Mouse (Mus musculus) right cerebral cortex, postnatal 4 days (tissue): ENCODE measurements around the gene Alyref.
A peak's percentile ranks its signal among the peaks of the same experiment; 100 is the strongest.

Experiments
- DNase-seq: peaks from one replicate; pipeline ENCODE4 v3.0.0-alpha.2; 2022

Alyref gene

DNA sequence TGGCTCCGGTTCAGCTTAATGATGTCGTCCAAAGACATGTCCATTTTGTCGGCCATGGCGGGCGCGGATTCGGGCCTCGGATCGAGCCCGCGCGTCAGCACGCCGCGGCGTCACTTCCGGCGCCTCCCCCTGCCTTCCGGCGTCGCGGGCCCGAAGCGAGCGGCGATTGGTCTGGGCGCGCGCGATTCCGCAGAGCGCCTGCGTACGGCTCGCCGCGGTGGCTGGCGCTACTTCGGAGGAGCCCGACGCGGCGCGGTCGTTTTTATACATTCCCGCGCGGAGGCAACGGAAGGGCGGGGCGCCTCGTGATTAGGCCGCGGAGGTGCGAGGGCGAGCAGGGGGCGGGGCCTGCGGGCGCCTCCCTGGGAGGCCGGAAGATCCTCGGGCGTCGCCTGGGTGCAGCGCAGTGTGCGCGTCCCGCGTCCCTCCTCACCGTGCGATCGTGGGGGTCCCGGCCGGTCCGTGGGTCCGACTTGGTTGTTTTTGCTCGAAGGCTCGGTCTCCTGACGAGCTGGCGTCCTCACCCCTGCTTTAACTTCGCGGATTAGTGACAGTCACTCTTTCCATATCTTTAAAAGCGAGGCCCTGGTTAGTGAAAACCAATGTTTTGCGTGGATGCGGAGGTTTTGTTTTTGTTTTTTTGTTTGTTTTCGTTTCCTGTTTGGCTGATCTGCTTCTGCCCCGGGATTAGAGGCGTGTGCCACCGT, at the start of gene Alyref, which contains the start of gene Anapc11:
Alyref (minus strand) TSS at position 83 of the 707 bp plus-strand sequence.
Anapc11 (plus strand) TSS at position 139 of the 707 bp plus-strand sequence.
- peak; percentile 90 for DNase-seq

DNA sequence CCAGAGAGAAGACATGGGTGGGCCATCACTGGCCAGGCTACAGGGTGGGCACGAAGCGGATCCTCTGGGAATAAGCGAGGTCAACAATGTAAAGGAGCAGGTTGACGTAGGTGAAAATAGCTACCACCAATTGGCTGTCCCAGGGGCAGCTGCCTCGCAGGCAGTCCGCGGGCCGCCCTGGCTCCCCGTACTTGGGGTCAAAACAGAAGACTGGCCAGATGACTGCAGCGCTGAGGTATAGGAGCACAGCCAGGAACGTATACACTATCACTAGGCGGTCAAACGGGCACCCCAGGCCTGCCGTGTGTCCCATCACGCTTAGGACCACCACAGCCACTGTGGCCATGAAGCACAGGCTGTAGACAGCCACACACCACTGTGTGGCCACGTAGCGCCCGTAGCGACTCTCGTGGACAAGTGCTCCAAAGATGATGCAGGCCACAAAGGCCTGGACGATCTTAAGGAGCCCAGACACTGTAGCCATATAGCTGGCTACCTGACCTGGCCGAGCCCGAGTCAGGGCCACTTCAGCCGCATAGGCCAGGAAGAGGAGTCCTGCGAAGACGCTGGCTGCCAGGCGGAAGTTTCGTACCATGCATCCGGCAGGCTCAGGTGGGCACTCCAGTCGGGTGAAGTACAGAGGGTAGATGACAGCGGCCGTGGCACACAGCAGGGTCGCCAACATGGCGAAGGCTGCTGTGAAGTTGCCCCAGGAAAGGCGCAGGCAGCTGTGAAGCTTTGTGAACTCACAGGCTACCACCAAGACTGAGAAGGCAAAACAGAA, 49.1 kb upstream of the Alyref start:
- no peak for DNase-seq

DNA sequence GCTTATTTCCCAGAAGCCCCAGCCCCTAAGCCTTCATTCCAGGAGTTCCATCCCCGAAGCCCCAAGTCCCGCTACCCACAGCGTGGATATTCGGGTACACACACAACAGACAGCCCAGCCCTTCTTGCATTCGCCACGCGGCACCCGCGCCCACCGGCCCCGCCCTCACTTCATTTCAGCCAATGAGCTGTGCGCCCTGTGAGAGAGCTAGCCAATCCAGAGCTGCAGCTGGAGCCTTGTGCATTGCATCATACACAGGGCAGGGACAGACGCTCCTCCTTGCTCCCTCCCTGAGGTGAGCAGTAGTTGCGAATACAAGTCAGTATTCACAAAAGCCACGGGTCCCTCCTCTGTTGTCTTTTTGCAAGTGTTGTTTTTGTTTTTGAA, 45.4 kb upstream of the Alyref start, which contains the start of gene Pycr1:
Pycr1 (minus strand) TSS at position 169 of the 387 bp plus-strand sequence.
- peak; percentile 89 for DNase-seq

DNA sequence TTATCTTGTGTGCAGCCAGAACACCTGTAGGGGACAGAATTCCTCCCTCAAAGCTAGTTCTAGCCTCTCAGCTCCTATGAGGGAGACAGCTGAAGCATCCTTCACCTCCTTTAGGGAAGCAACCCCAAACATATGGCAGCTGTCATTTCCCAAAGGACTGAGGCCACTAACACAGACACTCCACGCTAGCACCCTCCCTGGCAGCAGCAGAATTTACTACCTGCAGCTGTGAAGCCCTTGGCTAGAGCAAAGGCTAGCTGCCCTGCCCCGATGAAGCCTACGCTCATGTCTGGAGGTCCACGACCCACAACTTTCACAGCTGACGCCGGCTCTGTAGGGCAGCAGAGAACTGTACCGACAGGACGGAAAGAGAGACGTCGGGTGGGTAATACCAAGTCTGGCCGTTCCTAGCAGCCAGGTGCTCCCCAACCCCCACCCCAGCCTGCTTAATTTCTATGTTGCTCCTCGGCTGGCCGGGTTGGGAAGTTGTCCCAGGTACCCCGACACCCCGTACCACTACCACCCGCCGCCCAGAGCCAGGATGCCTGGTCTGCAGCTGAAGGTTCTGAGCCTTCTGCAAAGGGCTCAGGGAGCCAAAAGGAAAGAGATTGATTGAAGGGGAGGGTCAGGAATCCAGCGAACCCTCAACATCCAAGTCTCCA, 44.9 kb upstream of the Alyref start:
- DNase-seq, result no peak

DNA sequence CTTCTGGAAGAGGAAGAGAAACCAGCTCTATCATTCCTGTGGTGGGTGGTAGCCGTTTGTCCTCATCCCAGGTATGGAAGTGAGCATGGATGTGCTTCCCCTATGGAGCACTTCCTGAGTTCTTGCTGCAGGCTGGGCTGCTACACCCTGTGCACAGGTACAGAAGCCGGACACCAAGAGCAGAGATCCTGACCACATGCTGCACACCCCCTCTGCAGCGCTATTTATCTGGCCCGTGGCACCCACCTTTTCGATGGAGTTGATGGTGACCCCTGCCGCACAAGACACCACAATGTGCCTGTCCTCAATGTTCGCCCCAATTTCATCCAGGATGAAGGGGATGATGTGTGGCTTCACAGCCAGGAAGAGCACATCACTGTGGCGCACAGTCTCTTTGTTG, 43.7 kb upstream of the Alyref start:
- DNase-seq, result no peak

DNA sequence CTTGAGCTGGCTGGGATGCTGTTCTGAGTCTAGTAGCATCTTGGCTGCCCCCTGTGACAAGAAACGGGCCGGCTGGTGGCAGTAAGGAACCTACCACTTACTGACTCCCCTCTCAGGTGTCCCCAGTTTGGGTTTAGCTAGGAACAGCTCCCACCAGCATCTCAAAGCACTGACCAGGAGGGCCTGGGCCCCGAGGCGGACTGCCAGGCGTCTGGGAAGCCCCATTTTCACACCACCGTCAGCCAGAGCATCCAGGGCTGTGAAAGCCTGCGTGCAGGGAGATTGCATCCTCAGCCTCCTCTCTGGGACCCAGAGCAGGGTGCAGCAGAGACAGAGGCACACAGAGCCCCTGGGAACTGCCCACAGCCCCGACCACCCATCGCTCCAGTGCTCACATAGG, 43.1 kb upstream of the Alyref start:
- no peak for DNase-seq

DNA sequence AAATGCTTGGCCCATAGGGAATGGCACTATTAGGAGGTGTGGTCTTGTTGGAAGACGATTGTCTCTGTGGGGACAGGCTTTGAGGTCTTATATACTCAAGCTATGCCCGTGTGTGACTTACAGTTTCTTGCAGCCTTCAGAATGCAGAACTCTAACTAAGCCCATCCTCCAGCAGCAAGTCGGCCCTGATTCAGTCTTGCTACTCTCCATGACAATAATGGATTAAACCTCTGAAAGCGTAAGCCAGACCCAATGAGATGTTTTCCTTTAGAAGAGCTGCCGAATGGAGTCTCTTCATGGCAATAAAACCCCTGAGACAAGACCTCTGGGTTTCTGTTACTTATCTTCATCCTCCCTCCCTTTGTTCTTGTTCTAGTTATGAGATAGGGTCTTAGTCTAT, 36.6 kb upstream of the Alyref start:
- DNase-seq, result no peak

DNA sequence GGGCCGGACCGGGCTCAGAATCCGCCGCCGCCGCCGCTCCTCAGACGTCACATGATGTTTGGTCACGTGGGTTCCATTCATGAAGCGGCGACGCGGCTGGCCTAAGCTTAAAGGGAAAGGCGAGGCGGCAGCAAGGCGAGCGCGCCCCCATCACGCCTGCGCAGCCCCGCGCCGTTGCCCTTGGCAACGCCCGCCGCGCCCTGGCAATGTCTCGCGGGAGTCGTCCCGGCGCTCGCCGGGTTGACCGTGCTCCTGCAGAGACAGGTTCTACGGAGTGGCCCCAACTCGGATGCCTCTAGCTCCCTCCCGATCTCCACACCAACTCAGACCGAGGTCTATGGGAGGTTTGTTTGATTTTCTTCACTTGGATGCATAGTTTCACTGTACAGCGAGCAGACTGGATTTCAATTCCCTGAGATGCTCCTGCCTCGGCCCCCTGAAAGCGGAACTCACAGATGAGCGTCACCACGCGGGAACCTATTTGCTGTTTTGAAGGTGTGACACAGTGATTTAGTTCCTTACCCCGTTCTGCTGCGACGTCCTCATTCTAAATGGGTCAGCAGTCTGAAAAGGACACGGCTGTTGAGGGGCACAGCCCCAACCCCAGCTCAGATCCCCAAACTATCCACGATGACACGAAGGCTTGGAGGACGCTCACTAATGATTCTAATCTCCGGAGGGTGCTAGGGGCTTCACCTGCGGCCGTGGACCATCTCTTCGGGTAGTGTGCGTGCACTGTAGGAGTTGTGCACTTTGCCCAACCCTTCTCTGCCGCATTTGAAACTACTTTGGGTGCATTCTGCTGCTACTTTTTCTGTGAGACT, 35.6 kb upstream of the Alyref start, which contains the start of gene Mafg:
Mafg (minus strand) TSS at position 81 of the 824 bp plus-strand sequence.
- peak; percentile 92 for DNase-seq

DNA sequence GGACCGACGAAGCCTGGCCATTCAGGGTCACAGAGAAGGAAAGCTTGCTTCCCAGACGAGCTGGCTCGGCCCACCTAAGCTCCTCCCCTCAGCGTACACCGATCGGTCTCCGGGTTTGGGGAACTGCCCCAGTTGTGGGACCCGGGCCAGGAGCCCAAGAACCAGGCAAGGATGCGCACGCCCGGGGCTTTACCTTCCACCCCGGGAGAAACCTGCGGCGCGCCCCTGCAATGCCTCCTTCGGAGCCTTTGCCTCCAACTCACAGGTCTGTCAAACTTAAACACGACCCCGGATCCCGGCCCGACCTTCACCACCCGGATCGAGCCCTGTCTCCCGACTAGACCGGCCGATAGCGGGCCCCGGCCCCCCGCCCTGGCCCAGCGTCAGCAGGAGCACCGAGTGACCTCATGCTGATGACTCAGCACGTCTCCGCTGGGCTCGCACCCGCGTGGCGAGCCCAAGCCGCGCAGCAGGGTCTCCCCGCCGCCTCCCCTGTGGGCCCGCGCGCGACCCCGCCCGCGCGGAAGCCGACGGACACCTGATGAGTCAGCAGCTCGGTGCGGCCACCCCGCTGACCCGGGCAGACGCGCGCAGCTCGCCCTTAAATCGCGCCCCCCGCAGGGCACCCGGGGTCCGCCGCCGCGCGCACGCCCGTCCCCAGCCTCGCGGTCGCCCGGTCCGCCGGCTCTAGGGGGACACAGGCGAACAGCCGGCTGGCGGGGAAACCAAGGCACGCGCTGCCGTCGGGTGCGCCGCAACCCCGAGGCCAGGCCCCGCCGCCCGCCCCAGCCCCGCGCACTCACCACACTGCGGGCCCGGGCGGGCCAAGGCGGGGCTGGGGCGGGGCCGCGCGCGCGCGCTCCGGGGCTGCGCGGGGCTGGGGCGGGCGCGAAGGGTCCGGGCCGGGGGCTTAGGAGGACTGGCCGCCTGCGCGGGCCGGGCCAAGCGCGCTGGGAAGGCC, 34.7 kb upstream of the Alyref start:
- peak; percentile 60 for DNase-seq

DNA sequence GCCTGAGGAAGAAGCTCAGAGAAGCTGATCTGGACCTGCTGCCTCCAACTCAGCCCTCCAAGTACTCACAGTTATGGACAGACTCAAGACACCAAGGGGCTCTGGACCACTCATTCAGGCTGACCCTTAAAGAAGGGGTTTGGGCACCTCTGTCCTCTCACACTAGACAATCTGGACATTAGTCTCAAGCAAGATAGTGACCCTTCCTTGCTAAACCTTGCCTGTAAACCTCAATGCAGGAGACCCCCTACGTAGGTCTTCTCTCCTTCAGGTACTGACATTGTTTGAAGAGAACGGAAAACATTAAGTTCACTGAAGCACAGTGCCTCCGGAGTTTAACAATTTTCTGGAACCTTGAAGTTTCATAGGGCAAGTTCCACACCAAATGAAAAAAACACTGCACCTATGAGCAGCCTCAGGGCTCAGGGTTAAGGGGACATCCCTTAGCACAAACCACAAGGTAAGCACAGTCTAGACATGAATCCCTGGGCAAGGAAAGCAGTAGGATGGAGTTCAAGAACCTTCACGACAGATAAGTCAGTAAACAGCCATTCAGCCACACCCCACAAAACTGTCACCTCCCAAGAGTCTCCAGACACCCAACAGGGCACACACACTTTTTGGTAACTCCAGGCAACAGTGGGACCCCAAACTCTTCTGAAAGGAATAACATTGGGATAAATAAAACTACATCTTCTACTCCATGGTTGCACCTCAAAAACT, 33.7 kb upstream of the Alyref start:
- no peak for DNase-seq

DNA sequence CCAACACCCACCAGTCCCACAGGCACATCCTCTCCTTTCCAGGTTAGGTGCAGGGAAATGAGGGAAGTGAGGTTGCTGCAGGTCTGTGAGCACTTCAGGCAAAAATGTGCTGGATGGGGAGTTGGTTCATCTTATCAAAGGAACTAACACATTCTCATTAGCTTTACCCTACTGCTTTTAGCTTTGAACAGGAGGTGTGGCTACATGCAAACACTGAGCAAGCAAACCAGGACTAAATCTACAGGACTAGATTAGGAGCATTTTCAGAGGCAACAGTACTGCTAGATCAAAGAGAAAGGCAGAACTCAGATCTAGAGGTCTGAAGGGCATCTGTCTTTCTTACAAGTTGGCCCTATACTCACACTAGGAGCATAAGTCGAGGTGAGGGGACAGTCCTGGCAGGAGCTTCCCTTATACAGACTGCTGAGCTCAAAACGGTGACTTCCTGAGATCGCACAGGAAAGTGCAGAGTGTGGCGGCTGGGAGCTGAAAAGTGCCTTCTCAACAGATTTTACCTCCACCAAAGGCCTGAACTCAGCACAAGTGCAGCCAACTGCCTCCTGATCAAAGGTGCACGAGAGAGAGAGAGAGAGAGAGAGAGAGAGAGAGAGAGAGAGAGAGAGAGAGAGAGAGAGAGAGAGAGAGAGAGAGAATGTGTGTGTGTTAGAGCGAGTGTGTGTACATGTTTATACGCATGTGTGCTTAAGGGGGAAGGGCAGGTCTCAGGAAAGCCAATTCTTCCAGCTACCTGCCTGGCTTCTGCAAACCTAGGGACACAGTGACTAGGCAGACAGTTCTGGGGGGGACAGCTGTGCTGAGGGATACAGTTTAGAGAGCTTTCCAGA, 32.9 kb upstream of the Alyref start:
- no peak for DNase-seq

DNA sequence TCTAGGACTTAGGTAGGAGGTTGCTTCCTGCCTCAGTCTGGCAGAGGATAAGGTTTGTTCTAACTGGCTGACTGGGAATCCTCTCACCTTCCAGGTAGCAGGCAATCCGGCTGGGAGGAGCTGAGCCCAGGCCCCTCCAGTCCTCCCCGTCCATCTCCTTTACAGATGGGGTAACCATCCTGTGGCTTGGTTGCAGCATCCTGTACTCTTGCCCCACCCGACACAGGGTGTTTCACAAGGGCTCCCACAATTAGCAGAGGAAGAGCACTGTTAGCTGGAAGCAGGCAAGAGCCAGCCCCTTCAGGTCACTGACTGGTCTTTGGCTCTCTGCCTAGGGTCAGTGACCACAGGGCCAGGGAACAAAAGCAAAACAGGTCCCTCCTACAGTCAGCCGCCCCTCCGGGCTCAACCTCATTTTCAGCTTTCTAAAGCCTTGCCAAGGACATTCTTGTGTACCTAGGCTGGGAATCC, 32.3 kb upstream of the Alyref start:
- DNase-seq, result no peak

DNA sequence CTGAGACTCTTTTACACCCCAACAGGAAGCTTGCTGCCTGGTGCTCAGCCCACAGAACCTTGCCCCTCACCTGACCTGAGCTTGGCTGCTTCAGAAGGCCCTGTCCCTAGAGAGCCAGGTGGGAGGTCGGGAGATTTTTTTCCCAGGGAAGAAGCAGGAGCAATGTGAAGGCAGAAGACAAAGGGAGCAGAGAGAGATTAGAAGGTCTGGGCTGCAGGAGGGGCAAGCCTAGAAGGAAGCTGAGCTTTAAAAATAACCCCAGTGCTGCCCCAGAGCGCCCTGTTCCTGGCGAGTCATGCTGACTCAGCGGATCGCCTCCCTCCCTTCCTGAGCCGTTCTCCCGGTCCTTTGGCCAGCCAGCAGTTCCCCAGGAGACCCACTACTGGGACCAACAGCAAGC, 31.7 kb upstream of the Alyref start:
- DNase-seq, result no peak

DNA sequence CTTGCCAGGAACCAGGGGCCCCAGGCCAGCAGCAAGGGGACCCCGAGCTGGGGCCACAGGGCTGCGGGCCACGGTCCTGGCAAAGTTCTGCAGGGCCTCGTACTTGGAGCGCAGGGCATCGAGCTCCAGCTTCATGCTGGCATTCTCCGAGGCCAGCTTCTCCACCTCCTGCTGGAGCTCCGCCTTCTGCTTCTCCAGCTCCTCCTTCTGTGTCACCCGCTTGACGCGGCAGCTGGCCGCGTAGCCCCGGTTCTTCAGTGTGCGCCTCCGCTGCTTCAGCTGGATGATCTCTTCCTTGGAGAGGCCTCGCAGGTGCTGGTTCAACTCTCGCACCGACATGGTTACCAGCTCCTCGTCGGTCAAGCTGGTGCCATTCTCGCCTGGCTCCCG, 31.2 kb upstream of the Alyref start:
- no peak for DNase-seq

DNA sequence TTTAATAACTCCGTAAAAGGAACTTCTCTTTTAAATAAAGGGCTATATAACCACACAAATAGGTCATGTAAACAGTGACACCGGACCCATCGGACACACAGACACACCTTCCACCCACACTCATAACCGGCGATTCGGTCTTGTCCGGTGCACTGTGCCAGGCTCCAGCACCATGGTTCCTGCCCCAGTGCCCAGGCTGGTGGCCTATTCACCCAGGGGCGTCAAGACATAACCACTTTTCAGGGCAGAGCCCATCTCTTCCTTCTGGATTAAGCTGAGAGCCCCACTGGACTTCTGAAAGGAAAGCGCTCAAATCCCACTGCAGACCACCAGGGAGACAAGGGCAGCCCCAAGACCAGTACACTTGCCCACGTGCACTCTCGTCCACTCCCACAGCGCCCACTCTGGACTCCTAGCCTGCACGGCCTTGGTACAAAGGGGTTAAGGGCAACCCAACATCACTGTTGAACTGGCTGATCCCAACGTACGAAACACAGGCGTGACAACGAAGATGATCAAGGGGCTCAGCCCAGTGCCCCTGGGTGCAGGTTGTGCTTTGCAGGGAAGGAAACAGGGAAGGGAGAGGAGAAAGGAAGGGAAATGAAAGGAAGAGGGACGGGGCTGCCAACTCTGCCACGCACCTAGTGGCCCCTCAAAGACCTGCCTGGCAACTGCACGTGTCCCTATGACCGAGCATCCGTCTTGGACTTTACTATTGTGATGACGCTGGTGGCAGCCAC, 30.6 kb upstream of the Alyref start:
- no peak for DNase-seq

DNA sequence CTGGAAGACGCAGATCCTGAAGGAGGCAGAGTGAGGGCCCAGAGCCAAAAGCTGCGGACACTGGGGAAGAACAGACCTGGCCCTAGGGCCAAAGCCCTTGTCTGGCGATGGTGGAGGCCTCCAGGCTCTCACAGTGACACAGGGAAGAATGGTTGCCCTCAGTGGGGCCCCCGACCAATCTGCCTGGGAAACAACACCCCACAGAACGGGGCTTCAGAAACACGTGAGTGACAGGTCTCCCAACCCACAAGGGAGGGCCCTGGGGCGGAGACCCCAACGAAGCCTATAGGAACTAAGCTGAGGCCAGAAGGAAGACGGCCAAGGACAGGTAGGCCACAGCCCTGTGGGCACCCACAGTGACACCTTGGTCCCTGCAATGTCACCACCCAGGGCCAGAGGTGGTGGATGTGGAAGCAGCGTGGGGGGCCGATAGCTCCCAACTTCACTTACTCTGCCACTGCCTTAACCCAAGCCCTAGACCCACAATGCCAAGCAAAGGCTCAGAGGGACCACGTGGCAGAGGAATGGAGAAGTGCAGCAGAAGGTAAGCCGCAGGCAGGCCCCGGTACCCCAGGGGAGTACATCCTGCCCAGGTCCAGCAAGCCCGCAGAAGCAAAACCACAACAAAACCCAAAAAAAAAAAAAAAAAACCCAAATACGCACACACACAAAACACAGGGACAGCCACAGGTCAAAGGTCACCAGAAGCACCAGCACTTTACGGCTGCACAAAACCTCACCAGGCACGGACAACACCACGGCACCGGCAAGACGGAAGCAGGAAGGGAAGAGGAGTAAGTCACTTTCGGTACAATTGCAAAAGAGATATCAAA, 29.5 kb upstream of the Alyref start:
- no peak for DNase-seq

DNA sequence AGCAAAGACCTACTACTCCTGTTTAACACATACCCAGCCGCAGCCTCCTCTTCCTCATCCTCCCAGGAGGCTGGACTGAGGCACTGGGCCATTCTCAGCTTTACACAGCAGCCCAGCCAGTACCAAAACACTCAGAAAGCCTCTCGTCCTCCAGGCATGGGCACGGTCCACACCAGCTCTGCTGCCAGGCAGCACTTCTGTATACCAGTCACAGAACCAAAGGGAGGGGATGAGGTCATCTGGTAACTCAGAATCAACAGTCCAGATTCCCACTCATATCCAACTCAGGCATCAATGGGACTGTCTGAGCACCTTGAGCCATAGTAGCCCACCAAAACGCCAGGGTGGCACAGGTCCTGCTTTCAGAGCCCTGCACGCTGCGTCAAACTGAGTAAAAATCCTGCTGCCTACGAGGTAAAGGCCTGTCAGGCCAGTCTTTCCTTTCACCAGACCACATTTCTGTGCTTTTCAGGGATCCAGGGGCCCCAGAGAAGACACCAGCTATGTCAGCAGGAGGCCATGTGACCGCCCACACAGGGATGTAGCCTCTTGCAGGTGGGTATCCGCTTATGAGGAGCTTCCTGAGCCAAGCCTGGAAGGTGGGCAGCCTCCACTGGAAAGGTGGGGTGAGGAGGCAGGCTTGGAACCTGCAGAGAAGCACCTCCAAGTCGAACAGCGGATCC, 28.8 kb upstream of the Alyref start:
- DNase-seq, result no peak
